Mouse (Mus musculus): ENCODE results near the gene Ccdc57. TPM values are rescaled to one million over a fixed set of nuclear protein-coding genes. Genes with fewer than 3 reads are reported as not detected.

Gene Ccdc57
- polyA plus RNA-seq, 1 experiment from 2014 or later, result 9.2 TPM

GRCm38 (mm10) chr11:120955701-120956100, 23.0 kb upstream of the Ccdc57 start:
- Histone ChIP-seq H3K27ac (ENCODE audit: low read depth, low read length) (no peak overlapping the region), H3K27me3 (ENCODE audit: control insufficient read depth, insufficient read depth, low read length) (no peaks in the 10 kb centered on the region), H3K36me3 (ENCODE audit: control insufficient read depth, insufficient read depth, low read length) (peaks cover 46% of the 10 kb centered on the region), H3K9me3 (ENCODE audit: control insufficient read depth, low read length) (no peaks in the 10 kb centered on the region), H3K4me1 (ENCODE audit: control insufficient read depth, insufficient read depth, low read length) (peaks cover 4% of the 10 kb centered on the region; the same call in 1 of the 2 replicates), H3K9ac (ENCODE audit: low read depth, low read length) (no peak overlapping the region), H3K4me3 (ENCODE audit: low read length) (no peak overlapping the region), H3K4me2 (replicated peaks; ENCODE audit: low read depth, low read length) (no peak overlapping the region)
- WGBS, result 96% methylated on average over 8 of the region's 8 CpGs
- ATAC-seq (ENCODE audit: low FRiP score, low TSS enrichment), result no peak

GRCm38 (mm10) chr11:120954936-120955335, 22.3 kb upstream of the Ccdc57 start:
- 85% methylated on average over 5 of the region's 5 CpGs for WGBS
- no peak overlapping the region for H3K4me2 ChIP-seq (replicated peaks; ENCODE audit: low read depth, low read length)
- no peak overlapping the region for H3K9ac ChIP-seq (ENCODE audit: low read depth, low read length)
- H3K9me3 ChIP-seq (ENCODE audit: control insufficient read depth, low read length), result no peaks in the 10 kb centered on the region
- H3K4me3 ChIP-seq (ENCODE audit: low read length), result no peak overlapping the region
- H3K27ac ChIP-seq (ENCODE audit: low read depth, low read length), result no peak overlapping the region
- H3K27me3 ChIP-seq (ENCODE audit: control insufficient read depth, insufficient read depth, low read length), result no peaks in the 10 kb centered on the region
- peaks cover 39% of the 10 kb centered on the region for H3K36me3 ChIP-seq (ENCODE audit: control insufficient read depth, insufficient read depth, low read length)
- H3K4me1 ChIP-seq (ENCODE audit: control insufficient read depth, insufficient read depth, low read length), result peaks cover 11% of the 10 kb centered on the region
- ATAC-seq (ENCODE audit: low FRiP score, low TSS enrichment), result no peak

GRCm38 (mm10) chr11:120951731-120952730, 19.4 kb upstream of the Ccdc57 start:
- ATAC-seq (ENCODE audit: low FRiP score, low TSS enrichment), result no peak
- H3K9ac ChIP-seq (ENCODE audit: low read depth, low read length), result no peak overlapping the region
- no peaks in the 10 kb centered on the region for H3K9me3 ChIP-seq (ENCODE audit: control insufficient read depth, low read length)
- peaks cover 28% of the 10 kb centered on the region for H3K4me1 ChIP-seq (ENCODE audit: control insufficient read depth, insufficient read depth, low read length)
- H3K27me3 ChIP-seq (ENCODE audit: control insufficient read depth, insufficient read depth, low read length), result no peaks in the 10 kb centered on the region
- H3K27ac ChIP-seq (ENCODE audit: low read depth, low read length), result no peak overlapping the region
- peak overlapping the region; percentile 73 for H3K4me2 ChIP-seq (replicated peaks; ENCODE audit: low read depth, low read length)
- peaks cover 16% of the 10 kb centered on the region for H3K36me3 ChIP-seq (ENCODE audit: control insufficient read depth, insufficient read depth, low read length)
- H3K4me3 ChIP-seq (ENCODE audit: low read length), result no peak overlapping the region
- 69% methylated on average over 9 of the region's 9 CpGs for WGBS

GRCm38 (mm10) chr11:120951237-120951636, 18.6 kb upstream of the Ccdc57 start:
- Histone ChIP-seq H3K27ac (ENCODE audit: low read depth, low read length) (peak overlapping the region; percentile 42; the same call in 1 of the 2 replicates), H3K4me2 (replicated peaks; ENCODE audit: low read depth, low read length) (peak overlapping the region; percentile 73), H3K9ac (ENCODE audit: low read depth, low read length) (peak overlapping the region; percentile 66; the same call in 1 of the 2 replicates), H3K4me3 (ENCODE audit: low read length) (peak overlapping the region; percentile 57), H3K27me3 (ENCODE audit: control insufficient read depth, insufficient read depth, low read length) (no peaks in the 10 kb centered on the region), H3K4me1 (ENCODE audit: control insufficient read depth, insufficient read depth, low read length) (peaks cover 28% of the 10 kb centered on the region), H3K9me3 (ENCODE audit: control insufficient read depth, low read length) (no peaks in the 10 kb centered on the region), H3K36me3 (ENCODE audit: control insufficient read depth, insufficient read depth, low read length) (peaks cover 8% of the 10 kb centered on the region)
- WGBS, result 25% methylated on average over 8 of the region's 8 CpGs
- ATAC-seq (ENCODE audit: low FRiP score, low TSS enrichment), result no peak; the same call in 1 of the 2 replicates

GRCm38 (mm10) chr11:120950281-120951202, 17.9 kb upstream of the Ccdc57 start:
- peak; percentile 86 for ATAC-seq (ENCODE audit: low FRiP score, low TSS enrichment)
- H3K4me1 ChIP-seq (ENCODE audit: control insufficient read depth, insufficient read depth, low read length), result peaks cover 28% of the 10 kb centered on the region

GRCm38 (mm10) chr11:120949863-120950262, 17.2 kb upstream of the Ccdc57 start:
- peak overlapping the region; percentile 73 for H3K4me2 ChIP-seq (replicated peaks; ENCODE audit: low read depth, low read length)
- 16% methylated on average over 10 of the region's 10 CpGs for WGBS
- no peaks in the 10 kb centered on the region for H3K9me3 ChIP-seq (ENCODE audit: control insufficient read depth, low read length)
- H3K36me3 ChIP-seq (ENCODE audit: control insufficient read depth, insufficient read depth, low read length), result no peaks in the 10 kb centered on the region
- H3K9ac ChIP-seq (ENCODE audit: low read depth, low read length), result peak overlapping the region; percentile 66; the same call in 1 of the 2 replicates
- H3K4me3 ChIP-seq (ENCODE audit: low read length), result peak overlapping the region; percentile 57
- H3K27ac ChIP-seq (ENCODE audit: low read depth, low read length), result no peak overlapping the region
- ATAC-seq (ENCODE audit: low FRiP score, low TSS enrichment), result no peak
- H3K27me3 ChIP-seq (ENCODE audit: control insufficient read depth, insufficient read depth, low read length), result no peaks in the 10 kb centered on the region
- peaks cover 28% of the 10 kb centered on the region for H3K4me1 ChIP-seq (ENCODE audit: control insufficient read depth, insufficient read depth, low read length)

More at GRCm38 (mm10) chr11:120950281-120951202, 17.9 kb upstream of the Ccdc57 start:
- WGBS, result 2% methylated on average over 39 of the region's 39 CpGs
- Histone ChIP-seq H3K4me2 (replicated peaks; ENCODE audit: low read depth, low read length) (peak overlapping the region; percentile 73), H3K9ac (ENCODE audit: low read depth, low read length) (peak overlapping the region; percentile 66), H3K36me3 (ENCODE audit: control insufficient read depth, insufficient read depth, low read length) (peaks cover 1% of the 10 kb centered on the region; the same call in 1 of the 2 replicates), H3K27ac (ENCODE audit: low read depth, low read length) (peak overlapping the region; percentile 42; the same call in 1 of the 2 replicates), H3K4me3 (ENCODE audit: low read length) (peak overlapping the region; percentile 57), H3K27me3 (ENCODE audit: control insufficient read depth, insufficient read depth, low read length) (no peaks in the 10 kb centered on the region), H3K9me3 (ENCODE audit: control insufficient read depth, low read length) (no peaks in the 10 kb centered on the region)

- peak overlapping the region; percentile 73 for H3K4me2 ChIP-seq (replicated peaks; ENCODE audit: low read depth, low read length)
- peak overlapping the region; percentile 66 for H3K9ac ChIP-seq (ENCODE audit: low read depth, low read length)
- H3K4me3 ChIP-seq (ENCODE audit: low read length), result peak overlapping the region; percentile 57
- H3K27ac ChIP-seq (ENCODE audit: low read depth, low read length), result peak overlapping the region; percentile 47; the same call in 1 of the 2 replicates
- no peaks in the 10 kb centered on the region for H3K27me3 ChIP-seq (ENCODE audit: control insufficient read depth, insufficient read depth, low read length)
- ATAC-seq (ENCODE audit: low FRiP score, low TSS enrichment), result peak; percentile 25
- H3K9me3 ChIP-seq (ENCODE audit: control insufficient read depth, low read length), result no peaks in the 10 kb centered on the region
- WGBS, result 1% methylated on average over 64 of the region's 75 CpGs
- H3K4me1 ChIP-seq (ENCODE audit: control insufficient read depth, insufficient read depth, low read length), result peaks cover 28% of the 10 kb centered on the region
- H3K36me3 ChIP-seq (ENCODE audit: control insufficient read depth, insufficient read depth, low read length), result no peaks in the 10 kb centered on the region
Measured at GRCm38 (mm10) chr11:120948861-120949851, 16.5 kb upstream of the Ccdc57 start.
